Mouse (Mus musculus) G1E-ER4 (cell line): ENCODE data around the gene Fosl1. TPM values are rescaled to one million over a fixed set of nuclear protein-coding genes. Genes with fewer than 3 reads are reported as not detected.

ENCODE experiments used
- GATA1 ChIP-seq: IDR thresholded peaks from one replicate; pipeline ENCODE4 v1.8.0; 2012; ENCODE audit warnings: low read length, inconsistent platforms
- polyA plus RNA-seq: library from polyadenylated mRNA; stranded (reverse); fragments of >175 nt; gene quantifications from 2 replicates; pipeline ENCODE4 v1.2.3, GENCODE M21; 2012

Fosl1 gene
- polyA plus RNA-seq, 1 experiment, result 10.2 TPM

GRCm38 (mm10) chr19:5444954-5445353, 2.4 kb upstream of the Fosl1 start:
- no peak for TF ChIP-seq GATA1

GRCm38 (mm10) chr19:5445747-5446146, 1.6 kb upstream of the Fosl1 start:
- TF ChIP-seq GATA1, result no peak

GRCm38 (mm10) chr19:5448354-5449150, 1.2 kb downstream of the Fosl1 start:
- TF ChIP-seq GATA1, result no peak

- no peak for TF ChIP-seq GATA1
Measured at GRCm38 (mm10) chr19:5449673-5450072, 2.3 kb downstream of the Fosl1 start.

- TF ChIP-seq GATA1, result no peak
Measured at GRCm38 (mm10) chr19:5451766-5452165, 4.4 kb downstream of the Fosl1 start.

- TF ChIP-seq GATA1, result no peak
Measured at GRCm38 (mm10) chr19:5455037-5455436, 7.7 kb downstream of the Fosl1 start.

- TF ChIP-seq GATA1, result no peak
Measured at GRCm38 (mm10) chr19:5455568-5455967, 8.2 kb downstream of the Fosl1 start.

- no peak for TF ChIP-seq GATA1
Measured at GRCm38 (mm10) chr19:5456241-5456921, 9.0 kb downstream of the Fosl1 start.

- no peak for TF ChIP-seq GATA1
Measured at GRCm38 (mm10) chr19:5456922-5457745, 9.8 kb downstream of the Fosl1 start.

- TF ChIP-seq GATA1, result no peak
Measured at GRCm38 (mm10) chr19:5457746-5458442, 10.5 kb downstream of the Fosl1 start, which contains the start of gene Ccdc85b. Ccdc85b (minus strand) TSS chr19:5457894.

- TF ChIP-seq GATA1, result no peak
Measured at GRCm38 (mm10) chr19:5459019-5459418, 11.7 kb downstream of the Fosl1 start.

GRCm38 (mm10) chr19:5459896-5460295, 12.5 kb downstream of the Fosl1 start:
- TF ChIP-seq GATA1, result no peak

GRCm38 (mm10) chr19:5460465-5460911, 13.1 kb downstream of the Fosl1 start, which contains the start of gene Fibp:
Fibp (plus strand) TSS chr19:5460615.
- no peak for TF ChIP-seq GATA1

- no peak for TF ChIP-seq GATA1
Measured at GRCm38 (mm10) chr19:5461411-5461810, 14.1 kb downstream of the Fosl1 start.

- TF ChIP-seq GATA1, result no peak
Measured at GRCm38 (mm10) chr19:5463212-5463611, 15.9 kb downstream of the Fosl1 start.
